In the genomic region with DNA sequence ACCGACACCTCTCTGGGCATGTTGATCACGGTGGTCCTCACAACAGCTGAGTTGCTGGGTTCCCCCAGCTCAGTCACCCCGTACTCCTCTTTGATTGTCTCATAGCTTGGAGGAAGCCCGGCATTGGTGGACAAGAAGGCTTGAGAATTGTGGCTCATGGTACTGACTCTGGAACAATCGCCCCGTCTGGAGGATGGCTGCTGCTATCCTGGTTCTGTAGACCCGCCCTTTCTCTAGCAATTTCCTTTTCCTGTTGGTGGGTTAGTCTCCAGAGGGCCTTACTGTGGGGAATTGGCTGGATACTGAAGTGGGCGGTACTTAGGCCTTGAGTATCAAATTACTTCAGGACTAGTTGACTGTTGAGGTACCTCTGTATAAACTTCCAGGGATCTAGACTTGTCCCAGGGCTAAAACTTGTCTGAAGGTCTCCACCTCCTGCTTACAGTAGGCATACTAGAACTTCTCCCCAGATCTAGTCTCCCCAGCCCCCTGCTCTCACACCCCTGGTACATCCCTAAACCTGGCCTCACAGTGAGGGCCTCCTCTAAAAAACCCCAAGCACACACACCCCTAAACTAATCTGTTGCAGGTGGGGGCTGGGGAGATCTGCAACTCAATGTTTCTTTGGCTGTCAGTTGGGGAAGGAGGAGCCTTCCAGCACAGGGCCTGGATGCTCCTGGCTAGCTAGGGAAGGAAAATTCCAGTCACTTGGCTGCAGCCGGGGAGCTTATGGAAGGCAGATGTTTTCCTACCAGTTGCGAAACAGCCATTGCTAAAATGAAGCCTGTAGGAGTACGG, we compare ENCODE assay signal across 8 mouse cellular contexts. TPM values are rescaled to one million over a fixed set of nuclear protein-coding genes. Genes with fewer than 3 reads are reported as not detected.
A peak's percentile ranks its signal among the peaks of the same experiment; 100 is the strongest.
DNase-seq lines count a peak whose midpoint lies in the region; ATAC-seq and TF ChIP-seq lines count a peak whose summit lies in the region.

Gene Gm45717 (minus strand): TSS at position 180 of the 798 bp plus-strand sequence.
Gene Ifitm2 (minus strand): TSS at position 230 of the 798 bp plus-strand sequence.

- H3K4me2 ChIP-seq in intestine, embryonic 14.5 days (ENCODE audit: low read length) = peak within 1 kb of the TSS; percentile 74
- peak within 1 kb of the TSS; percentile 66 for H3K4me2 ChIP-seq in liver, embryonic 12.5 days
- peak within 1 kb of the TSS; percentile 76 for H3K4me2 ChIP-seq in myocyte (ENCODE audit: low read depth)

- peak within 1 kb of the TSS; percentile 16 for H3ac ChIP-seq in myocyte (ENCODE audit: control insufficient read depth, insufficient read length)

- no peaks in the 10 kb centered on the region for H3K27me3 ChIP-seq in intestine, embryonic 14.5 days (replicated peaks; ENCODE audit: control insufficient read depth, insufficient read depth, low read length)
- H3K27me3 ChIP-seq in liver, embryonic 12.5 days (replicated peaks) = no peaks in the 10 kb centered on the region
- no peaks in the 10 kb centered on the region for H3K27me3 ChIP-seq in myocyte (ENCODE audit: control insufficient read depth, insufficient read depth, insufficient read length)
- H3K27me3 ChIP-seq in cerebellum, adult 2 months (ENCODE audit: control insufficient read depth, insufficient read depth, low read length) = no peaks in the 10 kb centered on the region

- TF ChIP-seq CTCF in cortical plate, adult 2 months (IDR thresholded peaks at IDR 0.05; ENCODE audit: extremely low read depth, insufficient read depth, low read length) = no peak
- no peak for TF ChIP-seq CTCF in cerebellum, adult 2 months (IDR thresholded peaks at IDR 0.05; ENCODE audit: borderline replicate concordance, insufficient read depth, low read depth, low read length)

- peak within 1 kb of the TSS; percentile 25; the same call in 1 of the 2 replicates for H3K27ac ChIP-seq in cortical plate, adult 2 months (ENCODE audit: insufficient read depth, low read length)
- H3K27ac ChIP-seq in intestine, embryonic 14.5 days (ENCODE audit: low read depth) = peak within 1 kb of the TSS; percentile 95
- H3K27ac ChIP-seq in liver, embryonic 12.5 days = peak within 1 kb of the TSS; percentile 79
- no peak within 1 kb of the TSS; the same call in 1 of the 2 replicates for H3K27ac ChIP-seq in cerebellum, adult 2 months (ENCODE audit: insufficient read depth, low read length)

- DNase-seq in layer of hippocampus, adult 11-12 months (ENCODE audit: low spot score) = peak; percentile 25
- DNase-seq in layer of hippocampus, postnatal 14 days (ENCODE audit: low spot score in 2 of 2) = no peak
- peak; percentile 89 for DNase-seq in gonadal fat pad, adult 2 months (ENCODE audit: low read depth)
- DNase-seq in intestine, embryonic 14.5 days (ENCODE audit: low spot score) = peak; percentile 82
- DNase-seq in cerebellum, adult 2 months = no peak

- 0 out of 2 replicates have a peak, but pooled peaks have one; percentile 18 for TF ChIP-seq POLR2A in cortical plate, adult 2 months (IDR thresholded peaks at IDR 0.05; ENCODE audit: extremely low read depth, insufficient read depth, low read length)
- TF ChIP-seq POLR2A in myocyte (IDR thresholded peaks at IDR 0.05; ENCODE audit: insufficient read length, low read depth) = peak; percentile 68
- TF ChIP-seq POLR2A in cerebellum, adult 2 months (IDR thresholded peaks at IDR 0.05; ENCODE audit: borderline replicate concordance, insufficient read depth, low read length) = no peak

- WGBS in intestine, embryonic 14.5 days = 5% methylated on average over 11 of the region's 11 CpGs
- WGBS in liver, embryonic 12.5 days (ENCODE audit: insufficient replicate concordance) = 19% methylated on average over 11 of the region's 11 CpGs
- 17% methylated on average over 11 of the region's 11 CpGs for WGBS in cerebellum, adult 2 months

- peak; percentile 91 for ATAC-seq in intestine, embryonic 14.5 days (replicated peaks; ENCODE audit: low FRiP score, low TSS enrichment, low read depth)
- ATAC-seq in liver, embryonic 12.5 days = peak; percentile 71

- peak within 1 kb of the TSS; percentile 64 for H3K9ac ChIP-seq in intestine, embryonic 14.5 days (ENCODE audit: low read length)
- H3K9ac ChIP-seq in liver, embryonic 12.5 days = peak within 1 kb of the TSS; percentile 59

- 0 out of 2 replicates have a peak, but pooled peaks cover 4% of the 10 kb centered on the region for H3K36me3 ChIP-seq in intestine, embryonic 14.5 days (ENCODE audit: control insufficient read depth, insufficient read depth, low read length)
- peaks cover 7% of the 10 kb centered on the region; the same call in 1 of the 2 replicates for H3K36me3 ChIP-seq in liver, embryonic 12.5 days
- peaks cover 3% of the 10 kb centered on the region for H3K36me3 ChIP-seq in myocyte (ENCODE audit: control insufficient read depth, insufficient read depth)

- peaks cover 35% of the 10 kb centered on the region for H3K79me2 ChIP-seq in myocyte (ENCODE audit: control insufficient read depth, insufficient read depth)

- H3K4me1 ChIP-seq in cortical plate, adult 2 months (ENCODE audit: control insufficient read depth, insufficient read depth, low read length) = no peaks in the 10 kb centered on the region; the same call in 1 of the 2 replicates
- H3K4me1 ChIP-seq in intestine, embryonic 14.5 days (replicated peaks; ENCODE audit: control insufficient read depth, insufficient read depth, low read length) = peaks cover 40% of the 10 kb centered on the region
- peaks cover 67% of the 10 kb centered on the region for H3K4me1 ChIP-seq in liver, embryonic 12.5 days
- H3K4me1 ChIP-seq in cerebellum, adult 2 months (ENCODE audit: control insufficient read depth, insufficient read depth, low read length) = no peaks in the 10 kb centered on the region

- H3K9me3 ChIP-seq in intestine, embryonic 14.5 days (ENCODE audit: control insufficient read depth, low read length) = no peaks in the 10 kb centered on the region
- H3K9me3 ChIP-seq in liver, embryonic 12.5 days (replicated peaks) = no peaks in the 10 kb centered on the region

- peak within 1 kb of the TSS; percentile 33 for H3K4me3 ChIP-seq in cortical plate, adult 2 months (ENCODE audit: insufficient read depth, low read length)
- peak within 1 kb of the TSS; percentile 64 for H3K4me3 ChIP-seq in intestine, embryonic 14.5 days (ENCODE audit: low read depth, low read length)
- H3K4me3 ChIP-seq in liver, embryonic 12.5 days = peak within 1 kb of the TSS; percentile 57
- peak within 1 kb of the TSS; percentile 90 for H3K4me3 ChIP-seq in myocyte
- no peak within 1 kb of the TSS for H3K4me3 ChIP-seq in cerebellum, adult 2 months (replicated peaks; ENCODE audit: insufficient read depth, low read depth, low read length)

TF ChIP-seq in myocyte, 11 proteins besides CTCF, POLR2A, EP300 and RAD21:
- no peak for TF ChIP-seq MAX (IDR thresholded peaks at IDR 0.05; ENCODE audit: low read depth)
- TF ChIP-seq REST (IDR thresholded peaks at IDR 0.05; ENCODE audit: insufficient read depth, insufficient read length) = no peak
- no peak for TF ChIP-seq USF1 (IDR thresholded peaks at IDR 0.05; ENCODE audit: low read depth)
- peak; percentile 79 for TF ChIP-seq POLR2AphosphoS2 (IDR thresholded peaks at IDR 0.05; ENCODE audit: insufficient read length, low read depth)
- TF ChIP-seq TCF12 (IDR thresholded peaks at IDR 0.05; ENCODE audit: insufficient read depth, poor library complexity, severe bottlenecking) = no peak
- no peak for TF ChIP-seq SRF (IDR thresholded peaks at IDR 0.05; ENCODE audit: control insufficient read depth, insufficient read length, low read depth)
- no peak for TF ChIP-seq E2F4 (IDR thresholded peaks at IDR 0.05; ENCODE audit: insufficient read depth)
- no peak for TF ChIP-seq MYOD1 (IDR thresholded peaks at IDR 0.05; ENCODE audit: control insufficient read depth in 1 of 3, insufficient read length in 2 of 3, low read depth in 2 of 3)
- TF ChIP-seq MYOG (IDR thresholded peaks at IDR 0.05; ENCODE audit: control insufficient read depth in 1 of 3, insufficient read depth in 1 of 3, insufficient read length in 2 of 3, low read depth in 2 of 3) = no peak
- TF ChIP-seq TCF3 (IDR thresholded peaks at IDR 0.05; ENCODE audit: insufficient read length, low read depth) = no peak
- peak; percentile 89 for TF ChIP-seq CEBPB (IDR thresholded peaks at IDR 0.05; ENCODE audit: insufficient read depth, poor library complexity, severe bottlenecking)

RNA-seq across cellular contexts. Expression of gene Gm45717, which starts in this region (rescaled TPM):
- not detected for total RNA-seq in layer of hippocampus, postnatal 14 days (2021)
- polyA plus RNA-seq in cortical plate, adult 2 months (2012; rRNA removed) = not detected in 2 replicates
- 0.36 and 0.74 TPM in 2 replicates for polyA plus RNA-seq in gonadal fat pad, adult 2 months (2012; rRNA removed)
- 0.81 TPM in 1 of 2 replicates, not detected in the other for polyA plus RNA-seq in intestine, embryonic 14.5 days (2014; fragmentation: Nextera tagmentation; extraction: Ambion mirVana)
- polyA plus RNA-seq in liver, embryonic 12.5 days (2016; fragmentation: Nextera tagmentation; extraction: Ambion mirVana) = not detected in 2 replicates
- polyA plus RNA-seq in myocyte (2012; fragmentation: generic; extraction: Trizol) = 0.12 TPM
- not detected in 2 replicates for polyA plus RNA-seq in cerebellum, adult 2 months (2012; rRNA removed)

RNA-seq across cellular contexts. Expression of gene Ifitm2, which starts in this region (rescaled TPM):
- total RNA-seq in layer of hippocampus, postnatal 14 days (2021) = 10 to 100 TPM; 15.1 to 20.8 TPM
- 47.7 and 48.0 TPM in 2 replicates for polyA plus RNA-seq in cortical plate, adult 2 months (2012; rRNA removed)
- polyA plus RNA-seq in gonadal fat pad, adult 2 months (2012; rRNA removed) = 841 and 986 TPM in 2 replicates
- polyA plus RNA-seq in intestine, embryonic 14.5 days (2014; fragmentation: Nextera tagmentation; extraction: Ambion mirVana) = 1,598 and 1,676 TPM in 2 replicates
- 355 TPM in 2 replicates for polyA plus RNA-seq in liver, embryonic 12.5 days (2016; fragmentation: Nextera tagmentation; extraction: Ambion mirVana)
- polyA plus RNA-seq in myocyte (2012; fragmentation: generic; extraction: Trizol) = 493 TPM
- 31.7 and 35.3 TPM in 2 replicates for polyA plus RNA-seq in cerebellum, adult 2 months (2012; rRNA removed)

Comparison
In these comparisons a context has a peak if more than half of its experiments do, and no peak if none do; other contexts are left out.
1. DNase-seq: peak in layer of hippocampus, adult 11-12 months (single experiment), gonadal fat pad, adult 2 months (single experiment) and intestine, embryonic 14.5 days (single experiment); none in layer of hippocampus, postnatal 14 days (0 of 2) and cerebellum, adult 2 months (0 of 2).
2. Peak in every context shown above with its lines, with median percentiles within 50 percentile points of each other: H3K4me2 ChIP-seq.